Mouse (Mus musculus) liver, embryonic 14.5 days (tissue): ENCODE data around the gene Ube2n.

ENCODE experiments used
- CTCF ChIP-seq: IDR thresholded peaks from 2 replicates; pipeline ENCODE4 v1.5.1; 2016; ENCODE audit warnings: antibody characterized with exemption, low read depth, control low read depth
- EP300 ChIP-seq: IDR thresholded peaks from 2 replicates; pipeline ENCODE4 v1.6.1; 2016; ENCODE audit warnings: antibody characterized with exemption, low read depth

DNA sequence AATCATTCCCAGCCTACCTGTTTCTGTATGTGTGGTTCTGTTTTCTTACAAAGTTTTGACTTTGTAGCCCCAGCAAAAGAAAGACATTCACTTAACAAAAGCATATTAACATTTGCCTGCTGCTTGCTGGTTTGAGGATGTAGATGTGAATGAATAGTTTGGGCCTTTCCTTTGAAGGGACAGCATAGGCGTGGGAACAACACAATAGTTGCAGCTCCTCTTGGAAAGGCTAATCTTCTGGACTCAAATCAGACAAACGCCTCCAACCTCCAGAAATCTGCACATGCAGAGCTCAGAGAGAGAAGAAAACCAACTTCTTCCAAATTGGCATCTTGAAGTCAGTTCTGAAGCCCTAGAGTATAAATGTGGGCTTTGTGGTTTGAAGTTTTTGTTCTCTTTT lies 29.7 kb downstream of the Ube2n start:
- TF ChIP-seq CTCF (no peak), EP300 (no peak)
